Mouse (Mus musculus): Measurements from ENCODE around the gene Dnal1.

- TF ChIP-seq JUND (IDR thresholded peaks at IDR 0.05; ENCODE audit: low read depth, low read length), result no peak
- TF ChIP-seq POLR2AphosphoS2 (IDR thresholded peaks at IDR 0.05; ENCODE audit: low read length), result no peak
Observed at GRCm38 (mm10) chr12:84184979-84185378, 70.8 kb downstream of the Dnal1 start.
